Mouse (Mus musculus): ENCODE measurements around the gene Yaf2. TPM values are rescaled to one million over a fixed set of nuclear protein-coding genes. Genes with fewer than 3 reads are reported as not detected.
A peak's percentile ranks its signal among the peaks of the same experiment; 100 is the strongest.

The Yaf2 gene
- polyA plus RNA-seq, 1 experiment: 3.5 TPM

DNA sequence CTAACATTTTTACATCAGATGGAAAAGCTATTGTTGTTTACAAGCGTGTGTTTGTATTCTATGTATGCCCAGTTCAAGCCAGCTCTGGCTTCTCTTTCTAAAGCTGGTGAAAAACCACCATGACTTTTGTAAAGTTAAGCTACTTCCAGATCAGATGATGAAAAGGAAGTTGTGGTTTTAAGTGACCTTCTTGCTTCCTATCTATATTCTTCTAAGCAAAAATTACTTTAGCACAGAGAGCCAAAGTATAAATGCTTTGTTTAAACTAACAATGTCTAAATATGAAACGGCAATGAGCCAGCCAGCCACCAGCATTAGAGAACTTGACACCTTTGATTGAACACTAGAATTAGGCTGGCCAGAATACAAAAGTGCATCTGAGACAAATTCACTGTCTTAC, 38.5 kb downstream of the Yaf2 start:
- Histone ChIP-seq H3K4me1 (ENCODE audit: control insufficient read depth) (peaks cover 14% of the 10 kb centered on the region), H3K9me3 (ENCODE audit: control insufficient read depth, low read length) (no peaks in the 10 kb centered on the region), H3K36me3 (ENCODE audit: control insufficient read depth) (peaks cover 8% of the 10 kb centered on the region), H3K4me3 (replicated peaks) (no peak overlapping the region), H3K27me3 (ENCODE audit: control insufficient read depth) (no peaks in the 10 kb centered on the region)
- TF ChIP-seq TAL1 (IDR thresholded peaks at IDR 0.05; ENCODE audit: low read length) (no peak), GATA1 (IDR thresholded peaks at IDR 0.05; ENCODE audit: low read length) (no peak)

- peaks cover 16% of the 10 kb centered on the region for H3K4me1 ChIP-seq (ENCODE audit: control insufficient read depth)
- peaks cover 21% of the 10 kb centered on the region for H3K36me3 ChIP-seq (ENCODE audit: control insufficient read depth)
- TF ChIP-seq TAL1 (IDR thresholded peaks at IDR 0.05; ENCODE audit: low read length) (no peak), GATA1 (IDR thresholded peaks at IDR 0.05; ENCODE audit: low read length) (no peak)
- H3K27me3 ChIP-seq (ENCODE audit: control insufficient read depth): no peaks in the 10 kb centered on the region
- no peaks in the 10 kb centered on the region for H3K9me3 ChIP-seq (ENCODE audit: control insufficient read depth, low read length)
- H3K4me3 ChIP-seq (replicated peaks): no peak overlapping the region
These were observed 42.3 kb downstream of the Yaf2 start for GRCm38 (mm10) chr15:93294483-93294882.

- TF ChIP-seq TAL1 (IDR thresholded peaks at IDR 0.05; ENCODE audit: low read length): no peak
- TF ChIP-seq GATA1 (IDR thresholded peaks at IDR 0.05; ENCODE audit: low read length): no peak
- H3K36me3 ChIP-seq (ENCODE audit: control insufficient read depth): peaks cover 55% of the 10 kb centered on the region
- peaks cover 52% of the 10 kb centered on the region for H3K4me1 ChIP-seq (ENCODE audit: control insufficient read depth)
- no peaks in the 10 kb centered on the region for H3K9me3 ChIP-seq (ENCODE audit: control insufficient read depth, low read length)
- H3K27me3 ChIP-seq (ENCODE audit: control insufficient read depth): no peaks in the 10 kb centered on the region
- H3K4me3 ChIP-seq (replicated peaks): no peak overlapping the region
These were observed 48.4 kb downstream of the Yaf2 start for GRCm38 (mm10) chr15:93288321-93288720.

DNA sequence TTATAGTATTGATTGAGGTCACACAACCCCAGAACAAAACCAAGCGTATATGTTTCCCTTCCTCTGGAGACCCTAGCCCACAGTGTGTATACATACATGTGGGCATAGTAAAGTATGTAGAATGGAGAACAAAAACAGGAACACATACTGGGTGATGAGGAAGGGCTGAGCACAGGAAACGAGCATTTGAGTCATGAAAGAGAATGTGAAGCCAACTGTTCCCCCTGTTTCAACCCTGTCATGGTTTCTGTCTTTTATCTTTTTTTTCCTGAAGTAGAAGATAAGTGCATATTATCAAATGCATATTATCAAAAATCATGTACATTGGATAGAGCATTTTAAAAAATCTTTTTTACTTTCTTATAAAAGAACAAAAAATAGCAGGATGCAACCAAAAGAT, 49.1 kb downstream of the Yaf2 start:
- H3K27me3 ChIP-seq (ENCODE audit: control insufficient read depth): no peaks in the 10 kb centered on the region
- no peak overlapping the region for H3K4me3 ChIP-seq (replicated peaks)
- no peak for TF ChIP-seq TAL1 (IDR thresholded peaks at IDR 0.05; ENCODE audit: low read length)
- TF ChIP-seq GATA1 (IDR thresholded peaks at IDR 0.05; ENCODE audit: low read length): no peak
- H3K9me3 ChIP-seq (ENCODE audit: control insufficient read depth, low read length): no peaks in the 10 kb centered on the region
- peaks cover 56% of the 10 kb centered on the region for H3K36me3 ChIP-seq (ENCODE audit: control insufficient read depth)
- peaks cover 52% of the 10 kb centered on the region for H3K4me1 ChIP-seq (ENCODE audit: control insufficient read depth)

DNA sequence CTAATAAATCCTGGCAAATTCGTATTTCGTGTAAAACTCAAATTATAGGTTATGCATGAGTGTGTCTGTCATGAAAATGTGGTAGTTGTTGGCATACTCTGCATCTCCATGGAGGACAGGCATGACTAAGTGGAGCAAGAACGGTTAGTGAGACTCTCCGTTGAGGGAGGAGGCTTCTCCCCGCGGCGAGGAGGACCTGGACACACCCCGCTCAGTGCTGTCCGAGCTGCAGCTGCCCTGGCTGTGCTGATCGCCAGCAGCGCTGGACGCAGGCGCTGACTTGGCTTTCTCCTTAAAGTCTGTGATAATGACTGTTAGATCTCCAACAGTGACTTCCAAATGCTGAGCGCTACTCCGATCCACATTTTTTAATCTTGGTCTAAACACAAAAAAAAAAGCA, 51.5 kb downstream of the Yaf2 start:
- peaks cover 58% of the 10 kb centered on the region for H3K4me1 ChIP-seq (ENCODE audit: control insufficient read depth)
- H3K4me3 ChIP-seq (replicated peaks): peak overlapping the region; percentile 45
- H3K9me3 ChIP-seq (ENCODE audit: control insufficient read depth, low read length): no peaks in the 10 kb centered on the region
- no peak for TF ChIP-seq TAL1 (IDR thresholded peaks at IDR 0.05; ENCODE audit: low read length)
- no peak for TF ChIP-seq GATA1 (IDR thresholded peaks at IDR 0.05; ENCODE audit: low read length)
- H3K36me3 ChIP-seq (ENCODE audit: control insufficient read depth): peaks cover 68% of the 10 kb centered on the region
- H3K27me3 ChIP-seq (ENCODE audit: control insufficient read depth): no peaks in the 10 kb centered on the region

DNA sequence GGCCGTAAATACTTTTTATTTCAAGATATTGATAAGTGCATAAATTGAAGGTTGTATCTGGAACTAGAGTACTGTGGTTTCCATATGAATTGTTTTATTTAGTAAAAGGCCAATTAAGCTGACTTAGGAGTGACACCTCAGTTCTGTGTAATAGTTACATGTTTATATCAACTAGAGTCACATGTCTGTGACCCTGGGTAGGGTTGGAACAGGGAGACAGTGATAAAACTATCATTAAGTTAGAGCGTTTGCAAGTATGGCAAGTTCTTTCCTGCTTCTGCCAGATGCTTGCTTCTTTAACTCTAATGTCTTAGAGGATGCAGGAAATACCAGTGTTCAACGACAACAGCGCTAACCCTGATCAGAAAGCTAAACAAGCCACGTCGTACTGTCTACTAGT, 52.4 kb downstream of the Yaf2 start:
- Histone ChIP-seq H3K27me3 (ENCODE audit: control insufficient read depth) (no peaks in the 10 kb centered on the region), H3K36me3 (ENCODE audit: control insufficient read depth) (peaks cover 67% of the 10 kb centered on the region), H3K4me1 (ENCODE audit: control insufficient read depth) (peaks cover 58% of the 10 kb centered on the region), H3K9me3 (ENCODE audit: control insufficient read depth, low read length) (no peaks in the 10 kb centered on the region), H3K4me3 (replicated peaks) (peak overlapping the region; percentile 29)
- TF ChIP-seq TAL1 (IDR thresholded peaks at IDR 0.05; ENCODE audit: low read length) (no peak), GATA1 (IDR thresholded peaks at IDR 0.05; ENCODE audit: low read length) (no peak)

DNA sequence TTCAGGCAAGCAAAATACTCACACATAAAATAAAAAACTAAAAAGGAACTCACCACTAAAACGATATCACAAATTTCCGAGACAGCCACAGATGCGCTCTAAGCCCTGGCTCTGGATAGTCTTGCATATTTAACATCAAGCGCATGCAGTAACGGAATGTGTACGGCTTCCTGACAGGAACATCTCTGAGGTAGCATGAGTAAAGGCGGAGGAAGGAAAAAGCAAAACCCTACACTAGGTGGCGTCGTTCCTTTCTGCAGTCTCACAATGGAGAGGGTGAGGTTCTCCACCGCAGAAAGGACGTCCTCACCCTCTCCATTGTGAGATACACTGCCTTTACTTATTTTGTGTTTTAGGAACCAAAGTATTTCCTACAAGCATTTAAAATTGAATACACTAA, 53.4 kb downstream of the Yaf2 start:
- peaks cover 67% of the 10 kb centered on the region for H3K36me3 ChIP-seq (ENCODE audit: control insufficient read depth)
- H3K27me3 ChIP-seq (ENCODE audit: control insufficient read depth): no peaks in the 10 kb centered on the region
- H3K4me1 ChIP-seq (ENCODE audit: control insufficient read depth): peaks cover 54% of the 10 kb centered on the region
- TF ChIP-seq GATA1 (IDR thresholded peaks at IDR 0.05; ENCODE audit: low read length) (no peak), TAL1 (IDR thresholded peaks at IDR 0.05; ENCODE audit: low read length) (no peak)
- no peak overlapping the region for H3K4me3 ChIP-seq (replicated peaks)
- H3K9me3 ChIP-seq (ENCODE audit: control insufficient read depth, low read length): no peaks in the 10 kb centered on the region

DNA sequence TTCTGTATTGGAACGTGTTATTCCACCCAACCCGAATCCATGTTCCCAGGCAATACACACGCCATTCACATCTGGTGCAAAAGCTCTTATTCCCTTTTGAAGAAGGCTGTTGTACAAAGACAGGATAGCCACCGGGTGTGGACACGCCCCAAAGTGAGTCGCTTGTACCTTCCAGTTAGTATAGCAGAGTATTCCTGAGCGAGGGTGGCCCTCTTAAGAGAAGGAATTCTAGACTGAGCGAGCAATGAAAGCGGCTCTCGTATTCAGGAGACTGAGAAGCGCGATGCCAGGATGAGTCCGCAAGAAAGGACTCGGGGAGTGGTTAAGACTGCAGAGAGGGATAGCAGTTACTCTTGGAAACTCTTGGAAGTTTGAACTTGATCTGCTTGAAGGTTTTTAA, 60.5 kb downstream of the Yaf2 start:
- Histone ChIP-seq H3K9me3 (ENCODE audit: control insufficient read depth, low read length) (no peaks in the 10 kb centered on the region), H3K4me1 (ENCODE audit: control insufficient read depth) (peaks cover 43% of the 10 kb centered on the region), H3K36me3 (ENCODE audit: control insufficient read depth) (peaks cover 26% of the 10 kb centered on the region), H3K4me3 (replicated peaks) (peak overlapping the region; percentile 72), H3K27me3 (ENCODE audit: control insufficient read depth) (no peaks in the 10 kb centered on the region)
- TF ChIP-seq GATA1 (IDR thresholded peaks at IDR 0.05; ENCODE audit: low read length) (no peak), TAL1 (IDR thresholded peaks at IDR 0.05; ENCODE audit: low read length) (no peak)

- Histone ChIP-seq H3K4me1 (ENCODE audit: control insufficient read depth) (peaks cover 48% of the 10 kb centered on the region), H3K4me3 (replicated peaks) (peak overlapping the region; percentile 72), H3K36me3 (ENCODE audit: control insufficient read depth) (peaks cover 21% of the 10 kb centered on the region), H3K9me3 (ENCODE audit: control insufficient read depth, low read length) (no peaks in the 10 kb centered on the region), H3K27me3 (ENCODE audit: control insufficient read depth) (no peaks in the 10 kb centered on the region)
- TF ChIP-seq GATA1 (IDR thresholded peaks at IDR 0.05; ENCODE audit: low read length): no peak
- no peak for TF ChIP-seq TAL1 (IDR thresholded peaks at IDR 0.05; ENCODE audit: low read length)
These were observed 61.1 kb downstream of the Yaf2 start for GRCm38 (mm10) chr15:93275623-93276022.
